Mouse (Mus musculus) thymus, adult 2 months (tissue): ENCODE results near the gene 4930590J08Rik.

ENCODE experiments used
- CTCF ChIP-seq: fragments of 200-500 bp; IDR thresholded peaks from 2 replicates; pipeline ENCODE4 v1.5.1; 2012; ENCODE audit warnings: mild to moderate bottlenecking, control low read depth, low read length, moderate library complexity, borderline replicate concordance; ENCODE audit not compliant: control insufficient read depth, poor library complexity, insufficient read depth; ENCODE audit errors: extremely low read depth
- POLR2A ChIP-seq: fragments of 200-500 bp; IDR thresholded peaks from 2 replicates; pipeline ENCODE4 v1.6.1; 2012; ENCODE audit warnings: mild to moderate bottlenecking, low read length, control low read depth, moderate library complexity; ENCODE audit not compliant: control insufficient read depth, poor library complexity, insufficient read depth; ENCODE audit errors: extremely low read depth

GRCm38 (mm10) chr6:91963429-91963828 is 60.8 kb downstream of the 4930590J08Rik start:
- TF ChIP-seq POLR2A (no peak), CTCF (no peak)
